Mouse (Mus musculus) small intestine, adult 2 months (tissue): ENCODE measurements around the gene Ints14.

ENCODE experiments used
- CTCF ChIP-seq: fragments of 200-500 bp; IDR thresholded peaks from 2 replicates; pipeline ENCODE4 v1.5.1; 2012; ENCODE audit warnings: low read depth, mild to moderate bottlenecking, control low read depth, inconsistent platforms, low read length, moderate library complexity, mixed read lengths; ENCODE audit not compliant: insufficient replicate concordance, insufficient read length; ENCODE audit errors: extremely low read depth
- POLR2A ChIP-seq: fragments of 200-500 bp; IDR thresholded peaks from 2 replicates; pipeline ENCODE4 v1.6.1; 2012; ENCODE audit warnings: low read depth, mild to moderate bottlenecking, control low read depth, inconsistent platforms, low read length, moderate library complexity

DNA sequence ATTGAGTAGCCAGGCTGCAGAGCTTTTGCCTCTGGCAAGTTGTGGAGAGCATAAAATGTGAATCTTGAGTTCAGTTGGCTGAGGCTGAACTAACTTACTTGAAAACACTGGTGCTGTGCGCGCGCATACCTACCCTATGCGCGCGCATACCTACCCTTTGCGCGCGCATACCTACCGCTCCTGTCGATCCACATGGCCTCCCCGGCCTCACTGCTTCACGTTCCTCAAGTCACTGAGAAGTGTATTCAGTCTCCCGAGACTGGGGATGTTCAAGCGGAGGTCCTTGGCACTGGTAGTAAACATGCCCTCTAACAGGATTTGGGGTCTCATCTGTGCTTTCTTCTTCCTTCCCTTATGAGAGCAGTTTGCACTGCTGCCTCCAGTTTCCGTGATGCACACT lies 42.1 kb upstream of the Ints14 start:
- TF ChIP-seq POLR2A (no peak), CTCF (no peak)
